Mouse (Mus musculus): ENCODE measurements around the gene Ptrh2.

GRCm38 (mm10) chr11:86737301-86738000 lies 53.7 kb downstream of the Ptrh2 start:
- TF ChIP-seq GATA1 (IDR thresholded peaks at IDR 0.05; ENCODE audit: low read length) (no peak), TAL1 (IDR thresholded peaks at IDR 0.05; ENCODE audit: low read length) (no peak)

Data from erythroblast, embryonic 14.5 days (primary cell).